Mouse (Mus musculus) CD4-positive, CD25-positive, alpha-beta regulatory T cell, adult 4 months (primary cell): ENCODE data around the gene Lcor. TPM values are rescaled to one million over a fixed set of nuclear protein-coding genes. Genes with fewer than 3 reads are reported as not detected.

ENCODE experiments used
- ATAC-seq: one replicate; pipeline ENCODE4 v1.8.0; 2017
- polyA plus RNA-seq, 2 experiments: library from polyadenylated mRNA; unstranded; fragments of 100-300 nt; shearing (Covaris generic); gene quantifications; one replicate each; pipeline ENCODE4 v1.2.1; 2017

Lcor gene
- polyA plus RNA-seq, 2 experiments from 2014 or later, result 17.1 to 17.6 TPM

DNA sequence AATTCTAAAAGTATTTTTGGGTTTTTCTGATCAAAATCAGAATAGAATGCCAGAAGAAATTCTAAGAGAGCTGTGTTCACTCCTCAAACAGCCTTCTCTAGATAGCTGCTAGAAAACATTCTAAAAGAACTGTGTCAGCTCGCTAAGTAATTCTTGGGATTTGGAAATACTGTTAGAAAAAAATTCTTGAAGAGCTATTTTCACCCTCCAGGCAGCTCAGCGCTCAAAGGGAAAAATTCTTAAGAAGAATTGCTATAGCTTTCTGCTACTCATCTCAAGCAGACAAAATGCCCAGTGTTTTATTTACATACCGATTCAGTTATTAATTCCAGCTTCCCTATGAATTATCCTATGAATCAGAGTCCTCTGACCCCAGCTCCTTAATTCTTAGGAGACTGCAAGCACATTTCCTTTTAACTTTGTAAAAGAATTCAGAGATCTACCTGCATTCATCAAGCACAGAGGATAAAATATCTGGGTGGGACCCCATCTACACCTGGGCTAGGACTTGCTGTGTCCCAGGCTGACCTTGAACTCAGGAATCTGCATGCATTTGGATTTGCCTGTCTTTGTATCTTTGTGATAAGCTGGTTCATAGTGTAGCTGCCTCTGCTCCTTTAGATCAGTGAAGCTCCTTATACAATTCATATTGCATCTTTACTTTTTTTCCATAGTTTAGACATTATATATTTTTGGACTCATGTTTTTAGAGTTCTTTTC is 5.7 kb upstream of the Lcor start:
- ATAC-seq, result no peak

DNA sequence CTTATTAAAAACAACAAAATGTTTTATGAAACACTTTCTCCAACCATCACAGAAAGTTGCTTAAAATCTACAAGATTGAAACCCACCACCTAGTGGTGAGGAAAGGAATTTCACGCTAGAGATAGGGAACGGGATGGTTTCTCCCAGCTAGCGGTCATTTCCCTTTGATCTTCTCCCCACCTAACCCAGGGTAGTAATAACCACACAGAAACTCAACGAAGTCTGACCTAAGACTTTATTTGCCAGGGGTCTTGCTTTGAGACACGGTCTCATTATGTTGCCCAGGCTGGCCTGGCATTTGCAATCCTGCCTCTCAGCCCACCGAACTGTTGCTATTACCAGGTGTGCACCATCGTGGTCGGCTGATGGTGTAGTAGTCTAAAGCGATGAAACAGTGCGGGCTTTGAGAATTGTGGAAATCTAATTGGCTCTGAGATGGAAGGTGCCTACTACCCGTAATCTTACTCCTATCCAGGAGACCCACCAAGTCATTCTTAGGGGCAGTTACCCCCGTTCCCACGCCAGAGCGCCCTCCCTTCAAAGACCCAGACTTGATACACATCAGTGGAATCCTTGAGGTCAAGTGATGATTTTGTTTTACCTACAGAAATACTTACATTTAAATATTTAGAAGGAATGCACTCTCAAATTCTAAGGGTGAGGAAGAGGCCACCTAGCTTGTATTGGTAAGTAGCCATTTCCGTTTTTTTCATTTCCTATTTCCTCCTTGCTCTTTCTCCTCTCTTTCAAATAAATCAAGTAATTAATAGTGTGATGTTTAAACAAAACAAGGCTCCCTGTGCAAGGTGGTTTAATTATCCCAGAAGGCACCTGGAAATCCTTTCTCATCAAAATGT is 1.2 kb upstream of the Lcor start:
- ATAC-seq, result peak; percentile 14

DNA sequence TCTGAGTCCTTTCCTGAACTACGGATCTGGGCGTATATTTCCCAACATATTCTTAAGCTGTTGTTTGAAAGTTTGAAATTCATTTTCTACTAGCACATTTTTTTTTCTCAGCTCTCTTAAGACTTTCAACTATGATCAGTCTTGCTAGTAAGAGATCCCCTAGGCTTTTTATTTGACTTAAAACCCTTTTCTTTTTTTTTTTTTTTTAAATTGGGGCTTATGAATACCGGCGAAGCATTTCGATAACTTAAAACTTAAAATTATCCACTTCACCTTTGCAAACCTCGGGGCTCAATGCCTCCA is 599 bp upstream of the Lcor start:
- ATAC-seq, result no peak

DNA sequence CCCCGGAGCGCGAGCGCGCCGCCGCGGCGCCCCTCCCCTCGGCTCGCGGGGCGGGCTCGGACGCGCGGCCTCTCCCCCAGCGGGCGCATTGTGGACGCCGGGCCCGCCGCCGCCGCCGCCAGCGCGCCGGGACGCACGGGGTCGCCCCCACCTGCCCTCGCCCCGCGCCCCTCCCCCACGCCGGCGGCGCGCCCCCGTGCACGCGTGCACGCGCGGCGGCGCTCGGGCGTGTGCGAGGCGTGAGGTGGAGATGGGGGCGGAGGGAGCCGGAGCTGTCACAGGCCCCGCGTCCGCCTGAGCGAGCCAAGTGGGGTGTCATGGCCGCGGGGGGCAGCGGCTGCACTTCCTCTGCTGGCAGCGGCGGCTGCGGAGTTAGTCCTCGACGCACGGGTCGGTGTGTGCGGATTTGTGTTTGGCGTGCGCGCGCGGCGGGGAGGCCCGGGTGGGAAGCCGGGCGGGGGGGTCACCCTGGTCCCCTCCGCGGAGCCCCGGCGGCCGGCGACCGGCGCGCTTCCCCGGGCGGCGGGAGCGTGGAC is 540 bp downstream of the Lcor start:
- ATAC-seq, result peak; percentile 56

DNA sequence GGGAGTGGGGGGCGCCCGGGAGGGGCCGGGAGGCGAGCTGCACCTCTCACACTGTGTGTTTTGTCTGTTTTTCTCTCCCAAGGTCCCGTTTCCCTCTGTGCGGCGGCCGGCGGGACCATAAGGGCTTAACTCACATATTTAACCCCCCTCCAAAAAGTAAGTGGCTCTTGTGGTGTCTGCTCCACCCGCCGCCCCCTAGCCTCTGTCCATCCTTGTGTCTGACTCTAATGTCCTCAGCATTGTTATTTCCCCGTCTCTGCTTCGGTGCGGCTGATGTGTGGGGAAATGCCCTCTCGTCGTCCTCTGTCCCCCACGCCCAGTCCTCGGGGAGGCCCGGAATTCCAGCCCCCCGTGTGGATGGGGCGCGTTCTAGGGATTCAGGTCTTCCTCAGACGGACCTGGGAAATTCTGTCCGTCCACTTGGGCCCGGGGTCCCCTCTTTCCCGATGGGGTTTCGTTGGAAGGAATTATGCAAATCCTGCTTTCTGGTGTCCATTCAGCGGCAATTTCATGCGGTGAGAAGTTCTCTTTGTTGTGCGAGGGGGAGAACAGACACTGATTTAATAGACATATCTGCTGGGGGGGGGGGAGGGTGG is 1.1 kb downstream of the Lcor start:
- ATAC-seq, result no peak

DNA sequence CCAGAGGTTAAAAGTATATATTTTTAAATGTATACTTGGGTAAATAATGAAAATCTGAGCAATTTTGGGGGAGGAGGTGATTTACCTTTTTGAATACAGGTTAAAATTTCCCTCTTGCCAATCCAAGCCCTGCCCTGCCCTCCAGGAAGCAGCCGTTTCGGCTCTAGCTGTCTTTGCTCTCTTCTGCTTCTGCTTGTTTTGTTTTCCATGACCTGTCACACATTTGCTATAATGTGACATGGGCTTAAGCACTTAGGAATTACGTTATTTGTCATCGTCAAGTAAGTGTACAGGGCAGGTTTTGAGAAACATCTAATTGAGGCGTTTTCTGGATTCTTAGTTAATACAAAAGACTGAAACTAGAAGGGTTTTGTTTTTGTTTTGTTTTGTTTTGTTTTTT is 1.9 kb downstream of the Lcor start:
- no peak for ATAC-seq

DNA sequence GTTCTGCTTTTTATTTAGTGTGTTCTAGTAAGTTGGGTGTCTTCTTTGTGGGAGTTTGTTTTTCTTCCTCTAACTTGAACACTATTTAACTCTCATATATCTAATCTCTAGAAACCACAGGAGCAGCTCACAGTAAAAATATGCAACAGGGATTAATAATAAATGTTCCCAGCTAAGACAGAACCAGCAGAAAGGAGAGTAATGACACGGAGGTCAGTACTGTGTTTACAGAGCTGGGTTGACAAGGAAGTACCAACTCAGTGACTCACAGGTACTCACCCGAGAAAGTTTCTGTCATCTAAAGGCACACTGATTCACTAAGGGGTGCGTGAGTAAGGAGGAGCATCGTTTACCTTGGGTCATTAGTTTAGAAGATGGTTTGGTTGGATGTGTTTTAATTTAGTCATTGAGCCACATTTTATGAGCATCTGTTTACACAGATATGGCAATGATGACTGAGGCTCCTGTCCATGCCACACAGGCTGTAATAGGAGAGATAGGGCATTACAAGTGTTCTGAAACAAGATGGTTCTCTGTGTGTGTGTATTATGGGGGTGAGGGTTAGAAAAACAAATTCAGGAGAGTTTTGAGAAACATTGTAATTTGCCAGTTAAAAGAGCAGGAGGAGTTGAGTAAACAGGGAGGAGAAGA is 13.1 kb downstream of the Lcor start:
- ATAC-seq, result no peak

DNA sequence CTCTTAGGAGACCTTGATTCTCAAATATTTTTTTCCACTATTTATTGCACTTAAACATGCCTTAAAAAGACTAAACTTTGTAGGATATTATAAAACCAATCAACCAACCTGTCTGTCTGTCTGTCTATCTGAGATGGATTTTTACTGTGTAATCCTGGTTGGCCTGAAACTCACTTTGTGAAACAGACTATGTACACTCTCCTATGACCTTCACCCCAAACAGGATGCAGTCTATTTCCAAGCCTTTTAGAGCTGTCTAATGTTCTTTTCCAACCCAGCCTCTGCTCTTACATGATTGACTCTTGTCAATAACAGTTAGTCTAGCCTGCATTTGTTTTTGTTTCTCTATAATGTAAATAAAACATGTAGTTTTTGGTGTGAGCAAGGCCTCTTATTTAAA is 13.6 kb downstream of the Lcor start:
- no peak for ATAC-seq

DNA sequence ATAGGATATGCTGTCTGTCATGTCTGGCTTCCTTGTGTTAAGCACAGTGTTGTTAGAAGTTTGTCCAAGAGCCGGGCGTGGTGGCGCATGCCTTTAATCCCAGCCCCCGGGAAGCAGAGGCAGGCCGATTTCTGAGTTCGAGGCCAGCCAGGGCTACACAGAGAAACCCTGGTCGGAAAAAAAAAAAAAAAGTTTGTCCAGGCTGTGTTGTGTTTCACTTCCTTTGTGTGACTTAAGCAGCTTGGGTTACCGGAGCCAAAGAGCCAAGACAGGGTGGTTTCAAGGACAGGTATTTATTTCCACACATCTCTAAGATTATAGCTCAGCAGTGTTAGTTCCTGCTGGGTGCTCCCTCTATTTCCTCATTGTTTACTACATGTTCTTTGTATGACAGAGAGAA is 25.4 kb downstream of the Lcor start:
- no peak for ATAC-seq

DNA sequence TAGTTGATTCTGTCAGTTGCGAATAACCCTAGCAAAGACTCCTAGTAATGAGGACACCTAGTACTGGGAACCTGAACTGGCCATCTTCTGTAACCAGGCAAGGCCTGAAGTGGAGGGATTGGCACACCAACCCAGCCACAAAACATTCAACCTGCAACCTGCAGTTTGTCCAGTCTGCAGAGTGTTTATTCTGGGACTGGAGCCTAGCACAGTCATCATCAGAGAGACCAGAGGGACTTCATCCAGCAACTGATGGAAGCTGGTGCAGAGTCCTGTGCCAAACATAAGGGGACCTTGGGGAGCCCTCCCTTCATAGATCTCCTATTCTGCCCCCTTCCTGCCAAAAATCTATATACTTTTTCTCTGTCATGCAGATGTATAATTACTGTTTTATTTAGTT is 32.4 kb downstream of the Lcor start:
- ATAC-seq, result no peak

DNA sequence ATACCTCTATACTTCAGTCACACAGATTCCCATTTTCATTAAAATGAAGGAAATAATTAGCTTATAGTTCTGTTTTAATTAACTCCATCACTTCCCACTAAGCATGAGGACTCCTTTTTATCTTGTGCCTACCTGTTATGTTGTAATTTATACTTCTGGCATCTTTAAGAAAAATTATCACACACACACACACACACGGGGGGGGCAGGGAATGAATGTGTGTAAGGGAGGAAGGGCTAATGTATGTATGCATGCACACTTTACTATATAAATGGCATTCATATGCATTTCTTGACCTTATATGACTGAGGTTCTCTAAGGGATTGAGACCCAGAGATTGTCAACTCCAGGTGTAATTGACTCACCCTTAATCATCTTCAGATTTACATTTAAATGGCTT is 33.1 kb downstream of the Lcor start:
- no peak for ATAC-seq

DNA sequence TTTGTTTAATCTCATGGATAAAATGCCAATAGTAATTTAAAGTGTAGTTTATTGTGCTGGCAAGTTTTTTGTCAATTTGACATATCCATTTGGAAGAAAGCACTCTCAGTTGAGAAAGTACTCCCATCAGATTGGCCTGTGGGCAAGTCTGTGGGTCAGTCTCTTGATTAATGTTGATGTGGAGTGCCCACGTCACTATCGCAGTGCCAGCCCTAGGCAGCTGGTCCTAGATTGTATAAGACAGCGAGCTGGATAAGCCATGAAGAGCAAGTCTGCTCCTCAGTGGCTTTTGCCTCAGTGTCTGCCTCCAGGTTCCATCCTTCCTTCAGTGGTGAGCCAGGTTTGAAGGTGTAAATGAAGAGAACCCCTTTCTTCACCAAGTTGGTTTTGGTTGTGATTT is 34.6 kb downstream of the Lcor start:
- no peak for ATAC-seq

DNA sequence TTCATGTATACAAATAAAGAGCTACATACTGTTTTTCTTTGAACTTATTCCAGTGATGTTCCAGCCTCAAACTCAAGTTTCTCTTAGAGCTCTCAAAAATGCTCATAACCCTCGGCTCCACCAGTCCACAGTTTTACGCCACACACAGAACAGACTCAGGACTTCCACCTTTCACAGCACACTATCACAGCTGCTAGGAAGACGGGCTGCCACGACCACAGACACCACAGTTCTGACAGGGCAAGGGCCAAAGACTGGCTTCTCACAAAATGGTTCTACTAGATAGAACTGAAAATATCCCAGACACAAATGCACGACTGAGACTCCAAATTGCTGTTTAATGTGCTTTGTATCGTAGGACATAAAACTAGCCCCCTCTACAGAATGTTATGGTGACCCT is 36.7 kb downstream of the Lcor start:
- no peak for ATAC-seq

DNA sequence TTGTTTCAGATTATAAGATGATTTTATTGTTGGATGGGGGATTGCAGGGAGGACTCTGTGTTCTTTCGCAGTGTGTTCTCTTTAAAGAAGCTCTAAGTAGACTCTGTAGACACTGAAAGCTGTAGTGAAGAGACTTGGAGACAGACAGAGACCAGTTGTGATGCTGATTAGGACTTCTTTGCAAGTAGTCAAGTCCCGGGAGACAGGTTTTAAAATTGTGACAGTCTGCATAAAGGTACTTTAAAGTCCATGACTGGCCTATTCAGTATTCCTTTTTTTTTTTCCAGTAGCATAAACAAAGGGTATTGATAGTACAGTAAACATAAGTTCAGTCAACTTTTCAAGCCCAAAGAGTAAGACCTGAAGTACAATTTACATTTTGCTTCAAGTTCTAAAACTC is 39.8 kb downstream of the Lcor start:
- no peak for ATAC-seq

DNA sequence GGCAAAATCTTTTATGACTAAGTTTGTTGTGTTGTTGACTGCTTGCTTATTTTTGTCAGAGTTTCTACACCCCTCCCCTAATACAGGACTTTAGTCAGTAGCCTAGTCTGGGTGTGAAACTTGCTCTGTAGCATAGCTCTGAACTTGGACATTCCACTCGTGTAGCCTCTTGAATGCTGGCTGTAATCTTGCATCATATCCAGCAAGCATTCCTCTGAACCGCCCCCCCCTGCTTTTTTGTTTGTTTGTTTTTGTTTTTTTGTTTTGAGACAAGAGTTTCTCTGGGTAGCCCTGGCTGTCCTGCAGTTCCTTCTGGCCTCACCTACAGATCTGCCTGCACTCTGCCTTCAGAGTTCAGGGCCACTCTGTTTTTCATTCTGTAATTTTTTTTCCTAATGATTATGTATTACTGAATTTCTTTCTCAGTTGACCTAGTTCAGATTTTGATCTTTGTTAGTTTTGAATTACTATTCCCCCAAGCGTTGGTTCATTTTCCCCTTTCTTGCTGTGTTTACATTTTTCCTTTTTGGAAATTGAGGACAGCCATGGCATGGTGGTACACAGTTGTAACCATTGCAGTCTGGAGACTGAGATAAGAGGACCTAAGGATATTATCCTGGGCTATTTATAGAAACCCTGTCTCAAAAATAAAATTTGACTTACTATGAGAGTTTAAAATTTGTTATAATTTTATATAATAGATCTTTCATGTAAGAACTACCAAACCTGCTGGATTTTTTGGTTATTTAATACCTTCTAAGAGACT is 41.5 kb downstream of the Lcor start:
- no peak for ATAC-seq

DNA sequence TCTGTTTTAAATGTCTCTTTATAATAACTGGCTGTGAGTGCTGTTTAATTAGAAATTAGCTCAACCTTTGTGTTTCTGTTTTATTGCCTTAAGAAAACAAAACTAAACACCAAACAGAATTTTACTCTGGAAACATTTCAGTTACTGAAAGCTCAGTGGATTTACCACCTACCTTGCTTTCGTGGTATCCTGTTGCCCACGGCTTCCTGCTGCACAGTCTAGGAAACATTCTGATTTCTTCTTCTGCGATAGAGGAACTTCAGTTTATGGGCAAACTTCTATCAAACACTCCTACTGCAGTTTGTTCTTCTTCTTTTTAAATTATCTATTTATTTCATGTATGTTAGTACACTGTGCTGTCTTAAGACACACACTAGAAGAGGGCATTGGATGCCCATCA is 46.7 kb downstream of the Lcor start:
- ATAC-seq, result peak; percentile 32

DNA sequence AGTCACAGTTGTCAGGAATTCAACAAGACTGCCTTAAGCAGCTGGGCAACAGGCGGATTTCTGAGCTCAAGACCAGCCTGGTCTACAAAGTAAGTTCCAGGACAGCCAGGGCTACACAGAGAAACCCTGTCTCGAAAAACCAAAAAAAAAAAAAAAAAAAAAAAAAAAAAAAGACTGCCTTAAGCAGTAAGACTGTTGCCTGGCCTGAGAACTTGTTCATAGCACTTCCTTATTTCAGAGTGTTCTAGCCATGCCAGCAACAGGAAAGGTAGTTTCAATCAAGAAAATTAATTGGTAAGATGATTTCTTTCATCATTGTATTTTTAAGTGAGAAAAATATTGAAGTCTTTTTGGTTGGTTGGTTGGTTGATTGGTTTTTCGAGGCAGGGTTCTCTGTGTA is 51.6 kb downstream of the Lcor start:
- ATAC-seq, result no peak

DNA sequence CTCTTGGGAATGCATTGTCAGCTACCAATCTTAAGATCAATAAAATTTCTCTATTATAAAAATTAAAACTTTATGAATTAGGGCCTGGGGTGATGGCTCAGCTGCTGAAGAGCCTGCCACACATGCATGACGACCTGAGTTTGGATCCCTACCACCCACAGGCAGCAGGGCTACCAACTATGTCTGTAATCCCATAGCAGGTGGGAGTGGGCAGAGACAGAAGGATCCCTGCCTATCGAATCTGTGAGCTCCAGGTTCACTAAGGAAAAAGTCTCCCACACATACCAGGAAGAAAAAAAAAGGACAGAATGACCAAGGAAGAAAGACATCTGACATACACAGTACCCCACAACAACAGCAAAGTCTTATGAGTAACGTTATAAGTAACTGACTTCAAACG is 74.5 kb downstream of the Lcor start:
- ATAC-seq, result no peak

DNA sequence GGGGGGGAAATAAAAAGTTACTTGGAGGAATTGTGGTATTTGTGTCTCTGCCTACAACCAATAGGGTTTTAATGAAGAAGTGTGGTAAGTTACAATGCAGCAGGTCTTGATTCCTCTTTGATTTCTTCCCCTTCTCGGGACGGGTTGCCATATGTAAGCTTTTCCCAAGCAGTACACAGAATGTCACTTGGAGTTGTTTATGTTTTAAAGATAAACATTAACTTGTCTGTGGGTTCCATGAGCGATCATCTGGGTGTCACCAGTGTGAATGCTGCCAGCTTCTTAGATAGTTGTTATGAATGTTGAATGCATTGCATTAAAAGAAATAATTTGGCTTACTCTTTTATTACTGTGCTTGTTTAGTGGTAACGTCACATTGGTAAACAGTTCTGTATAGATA is 75.1 kb downstream of the Lcor start:
- ATAC-seq, result no peak

DNA sequence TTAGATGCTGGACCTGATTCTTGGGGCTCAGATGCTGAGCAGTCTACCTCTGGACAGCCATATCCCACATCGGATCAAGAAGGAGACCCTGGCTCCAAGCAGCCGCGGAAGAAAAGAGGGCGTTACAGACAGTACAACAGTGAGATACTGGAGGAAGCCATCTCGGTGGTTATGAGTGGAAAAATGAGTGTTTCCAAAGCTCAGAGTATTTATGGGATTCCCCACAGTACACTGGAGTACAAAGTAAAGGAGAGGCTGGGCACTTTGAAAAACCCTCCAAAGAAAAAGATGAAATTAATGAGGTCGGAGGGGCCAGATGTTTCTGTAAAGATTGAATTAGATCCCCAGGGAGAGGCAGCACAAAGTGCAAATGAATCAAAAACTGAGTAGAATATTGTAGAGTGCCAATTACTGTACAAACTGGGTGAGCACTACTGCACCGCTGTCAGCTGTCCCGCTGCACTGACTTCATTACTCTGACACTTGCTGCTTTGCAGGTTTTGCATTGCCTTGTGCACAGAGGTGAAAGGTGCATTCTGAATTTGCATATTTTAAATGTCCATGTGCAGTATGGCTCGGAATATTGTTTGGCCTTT is 76.6 kb downstream of the Lcor start:
- no peak for ATAC-seq

DNA sequence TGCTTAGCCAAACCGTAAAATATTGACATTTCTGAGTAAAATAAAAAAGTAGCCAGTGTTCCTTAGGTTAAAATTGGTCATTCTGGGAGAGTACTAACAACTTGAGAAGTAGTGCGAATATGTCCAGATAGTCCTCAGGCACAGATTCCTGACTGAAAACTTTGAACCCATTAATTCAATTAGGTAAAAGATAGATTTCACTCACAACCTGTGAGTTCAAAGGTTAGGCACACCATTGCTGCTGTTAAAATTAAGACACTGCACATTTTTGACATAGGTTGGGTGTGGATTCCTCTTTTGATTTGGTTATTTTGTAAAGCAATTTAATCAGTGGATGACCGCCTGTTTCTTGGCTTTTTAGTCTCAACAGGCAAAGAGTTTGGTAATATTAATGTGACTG is 78.4 kb downstream of the Lcor start:
- no peak for ATAC-seq

DNA sequence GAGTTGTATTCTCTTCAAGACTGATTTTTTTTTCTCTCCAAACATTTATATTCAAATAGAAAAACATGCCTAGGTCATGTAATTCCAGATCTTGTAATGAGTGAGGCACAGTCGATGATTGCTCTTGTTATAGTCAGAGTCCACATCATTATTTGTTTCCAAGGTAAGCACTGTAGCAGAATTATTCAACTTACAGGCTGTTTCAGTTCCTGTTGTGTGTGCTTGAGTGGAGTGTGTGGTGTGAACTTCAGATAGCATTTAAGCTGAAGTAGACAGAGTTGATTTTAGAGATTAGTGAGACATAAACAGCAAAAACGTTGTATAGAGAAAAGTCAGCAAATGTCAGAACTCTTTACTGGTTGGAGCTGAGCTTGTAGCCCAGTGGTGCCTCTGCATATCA is 86.4 kb downstream of the Lcor start:
- no peak for ATAC-seq
